Mouse (Mus musculus) ES-E14 (cell line): Measurements from ENCODE around the gene Chpf2.

Source experiments
- CHD2 ChIP-seq: IDR thresholded peaks from 2 replicates; pipeline ENCODE4 v1.6.1; 2014; ENCODE audit warnings: mild to moderate bottlenecking, low read depth, low read length, inconsistent platforms
- HCFC1 ChIP-seq: IDR thresholded peaks from 2 replicates; pipeline ENCODE4 v1.6.1; 2012; ENCODE audit warnings: low read length, inconsistent platforms, borderline replicate concordance; ENCODE audit not compliant: insufficient read depth
- ZC3H11A ChIP-seq: IDR thresholded peaks from 2 replicates; pipeline ENCODE4 v1.6.1; 2012; ENCODE audit warnings: low read depth, mild to moderate bottlenecking, inconsistent platforms, low read length, borderline replicate concordance
- ZNF384 ChIP-seq: IDR thresholded peaks from 2 replicates; pipeline ENCODE4 v1.6.1; 2012; ENCODE audit warnings: low read depth, low read length, inconsistent platforms

DNA sequence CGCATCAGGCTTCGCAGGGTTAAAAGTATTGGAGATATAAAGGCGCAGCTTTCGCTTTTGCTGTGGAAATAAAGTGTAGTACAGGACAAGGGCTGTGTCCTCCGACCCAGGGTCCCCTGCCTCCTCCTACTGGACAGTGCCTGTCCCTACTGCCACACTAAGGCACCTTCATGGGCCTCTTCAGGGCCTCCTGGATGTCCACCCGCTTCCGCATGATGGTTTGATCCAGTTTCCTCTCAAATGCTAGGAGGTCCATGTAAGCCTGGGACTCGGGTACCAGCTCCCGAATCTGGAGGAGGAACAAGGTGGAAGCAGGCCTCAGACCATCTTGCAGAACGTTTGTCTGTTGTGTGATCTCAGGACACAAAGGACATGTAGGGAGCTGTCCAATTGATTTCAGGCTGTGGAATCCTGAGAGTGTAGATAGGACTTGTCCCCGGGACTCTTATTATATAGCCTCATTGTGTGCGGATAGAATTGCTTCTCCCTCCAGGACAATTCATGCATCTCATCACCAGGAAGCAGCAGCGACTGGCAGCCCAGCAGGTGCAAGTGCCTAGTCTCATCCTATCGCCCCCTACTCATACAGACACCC, 9.3 kb downstream of the Chpf2 start:
- no peak for TF ChIP-seq ZNF384
- no peak for TF ChIP-seq HCFC1
- no peak for TF ChIP-seq ZC3H11A
- TF ChIP-seq CHD2, result no peak
